Mouse (Mus musculus) spleen, adult 2 months (tissue): ENCODE results near the gene Unc5c.

Source experiments
- CTCF ChIP-seq: fragments of 200-500 bp; IDR thresholded peaks from 2 replicates; pipeline ENCODE4 v1.5.1; 2011; ENCODE audit warnings: mild to moderate bottlenecking, inconsistent platforms; ENCODE audit not compliant: insufficient read depth, insufficient read length, insufficient replicate concordance; ENCODE audit errors: extremely low read depth
- POLR2A ChIP-seq: fragments of 200-500 bp; IDR thresholded peaks from 2 replicates; pipeline ENCODE4 v1.6.1; 2011; ENCODE audit warnings: low read depth, low read length, inconsistent platforms

- no peak for TF ChIP-seq POLR2A
- TF ChIP-seq CTCF: no peak
These were observed 73.1 kb downstream of the Unc5c start for GRCm38 (mm10) chr3:141538120-141538519.
